Mouse (Mus musculus) liver, embryonic 13.5 days (tissue): ENCODE results near the gene Exoc6. TPM values are rescaled to one million over a fixed set of nuclear protein-coding genes. Genes with fewer than 3 reads are reported as not detected.

Experiments used
- ATAC-seq: fragments of 200-750 bp; cut with Nextera tagmentation; 2 replicates; pipeline ENCODE4 v1.8.0; 2017; ENCODE audit warnings: low read depth, mild to moderate bottlenecking, moderate number of reproducible peaks, moderate library complexity
- DNase-seq: peaks from one replicate; pipeline ENCODE4 v3.0.0; 2022
- H3K27ac ChIP-seq: fragments of 300-500 bp; sonication (generic); 2 replicates; pipeline ENCODE4 v1.5.1; 2015; ENCODE audit warnings: moderate library complexity, mild to moderate bottlenecking, inconsistent platforms
- H3K27me3 ChIP-seq: fragments of 300-500 bp; sonication (generic); 2 replicates; pipeline ENCODE4 v1.6.1; 2015; ENCODE audit warnings: mild to moderate bottlenecking, inconsistent platforms
- H3K36me3 ChIP-seq: fragments of 300-500 bp; sonication (generic); 2 replicates; pipeline ENCODE4 v1.6.1; 2015; ENCODE audit warnings: mild to moderate bottlenecking, inconsistent platforms
- H3K4me1 ChIP-seq: fragments of 300-500 bp; sonication (generic); replicated peaks from 2 replicates; pipeline ENCODE4 v1.6.1; 2015; ENCODE audit warnings: inconsistent platforms
- H3K4me2 ChIP-seq: fragments of 300-500 bp; sonication (generic); 2 replicates; pipeline ENCODE4 v1.6.1; 2015; ENCODE audit warnings: inconsistent platforms, mild to moderate bottlenecking, moderate library complexity
- H3K4me3 ChIP-seq: fragments of 300-500 bp; sonication (generic); replicated peaks from 2 replicates; pipeline ENCODE4 v1.5.1; 2015; ENCODE audit warnings: mild to moderate bottlenecking, inconsistent platforms
- H3K9ac ChIP-seq: fragments of 300-500 bp; sonication (generic); 2 replicates; pipeline ENCODE4 v1.6.1; 2015; ENCODE audit warnings: mild to moderate bottlenecking, inconsistent platforms
- H3K9me3 ChIP-seq: fragments of 300-500 bp; sonication (generic); replicated peaks from 2 replicates; pipeline ENCODE4 v1.6.1; 2016; ENCODE audit warnings: inconsistent platforms
- WGBS: fragments of 180-500 bp; shearing (Covaris S2); methylation state at CpG from one replicate; pipeline ENCODE4 v1.1.7; 2015; ENCODE audit not compliant: insufficient replicate concordance; 5-methylcytosine and 5-hydroxymethylcytosine counted together
- polyA plus RNA-seq: library from polyadenylated mRNA; unstranded; fragments of >200 nt; fragmentation: Nextera tagmentation; extraction: Ambion mirVana; gene quantifications from 2 replicates; pipeline ENCODE4 v1.2.1, GENCODE M21; 2015

Gene Exoc6
- polyA plus RNA-seq, 1 experiment from 2014 or later: 34.3 TPM

GRCm38 (mm10) chr19:37703902-37704509 is 153.8 kb downstream of the Exoc6 start:
- 0% methylated on average over 3 of the region's 3 CpGs for WGBS
- Histone ChIP-seq H3K9ac (no peak overlapping the region), H3K4me3 (no peak overlapping the region), H3K9me3 (no peaks in the 10 kb centered on the region), H3K27ac (no peak overlapping the region), H3K36me3 (no peaks in the 10 kb centered on the region), H3K4me2 (no peak overlapping the region), H3K27me3 (peaks cover 61% of the 10 kb centered on the region), H3K4me1 (peaks cover 6% of the 10 kb centered on the region; the same call in 1 of the 2 replicates)
- ATAC-seq: no peak
- peak; percentile 27 for DNase-seq

- peaks cover 44% of the 10 kb centered on the region for H3K27me3 ChIP-seq
- H3K4me3 ChIP-seq: no peak overlapping the region
- H3K27ac ChIP-seq: no peak overlapping the region
- DNase-seq (no peak), ATAC-seq (no peak)
- H3K4me2 ChIP-seq: no peak overlapping the region
- H3K4me1 ChIP-seq: 0 out of 2 replicates have a peak, but pooled peaks cover 5% of the 10 kb centered on the region
- H3K9ac ChIP-seq: no peak overlapping the region
- no peaks in the 10 kb centered on the region for H3K9me3 ChIP-seq
- no peaks in the 10 kb centered on the region for H3K36me3 ChIP-seq
- 71% methylated on average over 5 of the region's 5 CpGs for WGBS
These were observed 155.5 kb downstream of the Exoc6 start for GRCm38 (mm10) chr19:37705722-37706121.

- Histone ChIP-seq H3K36me3 (no peaks in the 10 kb centered on the region), H3K4me1 (no peaks in the 10 kb centered on the region), H3K27me3 (no peaks in the 10 kb centered on the region), H3K9ac (no peak overlapping the region), H3K4me2 (no peak overlapping the region), H3K4me3 (no peak overlapping the region), H3K9me3 (no peaks in the 10 kb centered on the region), H3K27ac (no peak overlapping the region)
- ATAC-seq (no peak), DNase-seq (peak; percentile 31)
- 39% methylated on average over 10 of the region's 10 CpGs for WGBS
These were observed 164.5 kb downstream of the Exoc6 start for GRCm38 (mm10) chr19:37714681-37715080.

GRCm38 (mm10) chr19:37715980-37716379 is 165.8 kb downstream of the Exoc6 start:
- 29% methylated on average over 1 of the region's 1 CpGs for WGBS
- Histone ChIP-seq H3K27me3 (no peaks in the 10 kb centered on the region), H3K4me1 (no peaks in the 10 kb centered on the region), H3K27ac (no peak overlapping the region), H3K9ac (no peak overlapping the region), H3K4me2 (no peak overlapping the region), H3K36me3 (no peaks in the 10 kb centered on the region), H3K4me3 (no peak overlapping the region), H3K9me3 (no peaks in the 10 kb centered on the region)
- DNase-seq (no peak), ATAC-seq (no peak)

GRCm38 (mm10) chr19:37716524-37717175 is 166.4 kb downstream of the Exoc6 start:
- Histone ChIP-seq H3K9ac (no peak overlapping the region), H3K4me1 (no peaks in the 10 kb centered on the region), H3K36me3 (no peaks in the 10 kb centered on the region), H3K4me2 (no peak overlapping the region), H3K9me3 (no peaks in the 10 kb centered on the region), H3K27ac (no peak overlapping the region), H3K27me3 (no peaks in the 10 kb centered on the region), H3K4me3 (no peak overlapping the region)
- no peak for ATAC-seq
- 75% methylated on average over 12 of the region's 12 CpGs for WGBS
- no peak for DNase-seq

- ATAC-seq: no peak
- Histone ChIP-seq H3K27me3 (no peaks in the 10 kb centered on the region), H3K9me3 (no peaks in the 10 kb centered on the region), H3K27ac (no peak overlapping the region), H3K36me3 (no peaks in the 10 kb centered on the region), H3K4me1 (no peaks in the 10 kb centered on the region), H3K9ac (no peak overlapping the region), H3K4me3 (no peak overlapping the region), H3K4me2 (no peak overlapping the region)
- DNase-seq: no peak
- WGBS: 6% methylated on average over 1 of the region's 1 CpGs
These were observed 168.9 kb downstream of the Exoc6 start for GRCm38 (mm10) chr19:37719166-37719565.

- whole genome bisulfite sequencing: 84% methylated on average over 5 of the region's 5 CpGs
- ATAC-seq: no peak
- Histone ChIP-seq H3K4me2 (no peak overlapping the region), H3K36me3 (no peaks in the 10 kb centered on the region), H3K4me1 (no peaks in the 10 kb centered on the region), H3K9me3 (no peaks in the 10 kb centered on the region), H3K27ac (no peak overlapping the region), H3K27me3 (no peaks in the 10 kb centered on the region), H3K9ac (no peak overlapping the region), H3K4me3 (no peak overlapping the region)
- no peak for DNase-seq
These were observed 174.4 kb downstream of the Exoc6 start for GRCm38 (mm10) chr19:37724591-37724990.

- 77% methylated on average over 7 of the region's 7 CpGs for WGBS
- Histone ChIP-seq H3K4me1 (no peaks in the 10 kb centered on the region), H3K36me3 (no peaks in the 10 kb centered on the region), H3K27me3 (no peaks in the 10 kb centered on the region), H3K4me3 (no peak overlapping the region), H3K9me3 (no peaks in the 10 kb centered on the region), H3K27ac (no peak overlapping the region), H3K4me2 (no peak overlapping the region), H3K9ac (no peak overlapping the region)
- ATAC-seq (no peak), DNase-seq (no peak)
These were observed 176.4 kb downstream of the Exoc6 start for GRCm38 (mm10) chr19:37726585-37726984.

GRCm38 (mm10) chr19:37727366-37727765 is 177.1 kb downstream of the Exoc6 start:
- ATAC-seq (no peak), DNase-seq (no peak)

More at GRCm38 (mm10) chr19:37727366-37727765, 177.1 kb downstream of the Exoc6 start:
- H3K4me2 ChIP-seq: no peak overlapping the region
- no peaks in the 10 kb centered on the region for H3K9me3 ChIP-seq
- no peak overlapping the region for H3K27ac ChIP-seq
- H3K4me1 ChIP-seq: no peaks in the 10 kb centered on the region
- WGBS: 78% methylated on average over 2 of the region's 2 CpGs
- H3K27me3 ChIP-seq: no peaks in the 10 kb centered on the region
- H3K9ac ChIP-seq: no peak overlapping the region
- H3K4me3 ChIP-seq: no peak overlapping the region
- H3K36me3 ChIP-seq: no peaks in the 10 kb centered on the region

Other genes starting within 250 kb of the Exoc6 start
- 31.1 and 44.4 TPM in 2 replicates for gene Ide, start 212.6 kb upstream of the Exoc6 start, polyA plus RNA-seq
- gene Kif11, start 174.0 kb upstream of the Exoc6 start, polyA plus RNA-seq: 50.8 and 65.4 TPM in 2 replicates
- 27.8 and 34.4 TPM in 2 replicates for gene Hhex, start 115.6 kb upstream of the Exoc6 start, polyA plus RNA-seq
- gene Cyp26c1, start 135.2 kb downstream of the Exoc6 start, polyA plus RNA-seq: not detected in 2 replicates
- gene Cyp26a1, start 147.4 kb downstream of the Exoc6 start, polyA plus RNA-seq: 0.16 and 0.27 TPM in 2 replicates